Mouse (Mus musculus): Measurements from ENCODE around the gene Fgr. TPM values are rescaled to one million over a fixed set of nuclear protein-coding genes. Genes with fewer than 3 reads are reported as not detected.
A peak's percentile ranks its signal among the peaks of the same experiment; 100 is the strongest.

The Fgr gene
- polyA plus RNA-seq, 1 experiment from 2014 or later, result 0.11 TPM

- DNase-seq (ENCODE audit: extremely low spot score, low spot score), result no peak
- Histone ChIP-seq H3K4me3 (no peak overlapping the region), H3K9me3 (no peaks in the 10 kb centered on the region), H3K27ac (no peak overlapping the region), H3K27me3 (ENCODE audit: poor library complexity, severe bottlenecking) (peaks cover 56% of the 10 kb centered on the region), H3K4me1 (peaks cover 46% of the 10 kb centered on the region), H3K36me3 (replicated peaks) (no peaks in the 10 kb centered on the region)
- WGBS, result 58% methylated on average over 5 of the region's 5 CpGs
Observed at GRCm38 (mm10) chr4:132977597-132977996, 3.7 kb downstream of the Fgr start.

GRCm38 (mm10) chr4:132979186-132979585 lies 5.3 kb downstream of the Fgr start:
- peaks cover 45% of the 10 kb centered on the region for H3K4me1 ChIP-seq
- H3K27me3 ChIP-seq (ENCODE audit: poor library complexity, severe bottlenecking), result peaks cover 44% of the 10 kb centered on the region
- no peaks in the 10 kb centered on the region for H3K36me3 ChIP-seq (replicated peaks)
- no peak for DNase-seq (ENCODE audit: extremely low spot score, low spot score)
- H3K27ac ChIP-seq, result no peak overlapping the region
- 93% methylated on average over 2 of the region's 2 CpGs for WGBS
- H3K9me3 ChIP-seq, result no peaks in the 10 kb centered on the region
- H3K4me3 ChIP-seq, result no peak overlapping the region

GRCm38 (mm10) chr4:132981621-132982020 lies 7.7 kb downstream of the Fgr start:
- peaks cover 42% of the 10 kb centered on the region for H3K4me1 ChIP-seq
- WGBS, result 89% methylated on average over 6 of the region's 6 CpGs
- no peak overlapping the region for H3K4me3 ChIP-seq
- H3K9me3 ChIP-seq, result no peaks in the 10 kb centered on the region
- H3K27me3 ChIP-seq (ENCODE audit: poor library complexity, severe bottlenecking), result peaks cover 20% of the 10 kb centered on the region
- H3K27ac ChIP-seq, result 0 out of 2 replicates have a peak overlapping the region, but pooled peaks have one; percentile 2
- no peak for DNase-seq (ENCODE audit: extremely low spot score, low spot score)
- no peaks in the 10 kb centered on the region for H3K36me3 ChIP-seq (replicated peaks)

- no peaks in the 10 kb centered on the region for H3K36me3 ChIP-seq (replicated peaks)
Observed at GRCm38 (mm10) chr4:132982999-132983398, 9.1 kb downstream of the Fgr start.

GRCm38 (mm10) chr4:132983664-132984512 lies 10.0 kb downstream of the Fgr start:
- H3K9me3 ChIP-seq, result no peaks in the 10 kb centered on the region
- peak overlapping the region; percentile 84 for H3K27ac ChIP-seq
- peaks cover 13% of the 10 kb centered on the region; the same call in 1 of the 2 replicates for H3K27me3 ChIP-seq (ENCODE audit: poor library complexity, severe bottlenecking)
- WGBS, result 55% methylated on average over 6 of the region's 7 CpGs
- DNase-seq (ENCODE audit: extremely low spot score, low spot score), result peak; percentile 66
- no peak overlapping the region for H3K4me3 ChIP-seq
- H3K4me1 ChIP-seq, result peaks cover 32% of the 10 kb centered on the region
- no peaks in the 10 kb centered on the region for H3K36me3 ChIP-seq (replicated peaks)

More at GRCm38 (mm10) chr4:132982999-132983398, 9.1 kb downstream of the Fgr start:
- Histone ChIP-seq H3K9me3 (no peaks in the 10 kb centered on the region), H3K27me3 (ENCODE audit: poor library complexity, severe bottlenecking) (peaks cover 13% of the 10 kb centered on the region), H3K4me3 (no peak overlapping the region), H3K4me1 (peaks cover 32% of the 10 kb centered on the region), H3K27ac (peak overlapping the region; percentile 62)
- WGBS, result 79% methylated on average over 6 of the region's 6 CpGs
- no peak for DNase-seq (ENCODE audit: extremely low spot score, low spot score)

- Histone ChIP-seq H3K9me3 (no peaks in the 10 kb centered on the region), H3K4me1 (peaks cover 32% of the 10 kb centered on the region), H3K36me3 (replicated peaks) (no peaks in the 10 kb centered on the region), H3K4me3 (no peak overlapping the region), H3K27ac (no peak overlapping the region), H3K27me3 (ENCODE audit: poor library complexity, severe bottlenecking) (0 out of 2 replicates have a peak, but pooled peaks cover 6% of the 10 kb centered on the region)
- no peak for DNase-seq (ENCODE audit: extremely low spot score, low spot score)
- WGBS, result 89% methylated on average over 6 of the region's 6 CpGs
Observed at GRCm38 (mm10) chr4:132988581-132989355, 14.9 kb downstream of the Fgr start.

GRCm38 (mm10) chr4:132993553-132993952 lies 19.7 kb downstream of the Fgr start:
- Histone ChIP-seq H3K36me3 (replicated peaks) (no peaks in the 10 kb centered on the region), H3K9me3 (no peaks in the 10 kb centered on the region)
- 68% methylated on average over 4 of the region's 4 CpGs for WGBS

GRCm38 (mm10) chr4:132997469-132998237 lies 23.8 kb downstream of the Fgr start:
- H3K27ac ChIP-seq, result no peak overlapping the region
- no peaks in the 10 kb centered on the region for H3K27me3 ChIP-seq (ENCODE audit: poor library complexity, severe bottlenecking)
- H3K9me3 ChIP-seq, result no peaks in the 10 kb centered on the region
- peaks cover 20% of the 10 kb centered on the region for H3K4me1 ChIP-seq
- 49% methylated on average over 14 of the region's 14 CpGs for WGBS
- DNase-seq (ENCODE audit: extremely low spot score, low spot score), result no peak
- H3K36me3 ChIP-seq (replicated peaks), result no peaks in the 10 kb centered on the region
- no peak overlapping the region for H3K4me3 ChIP-seq

More at GRCm38 (mm10) chr4:132993553-132993952, 19.7 kb downstream of the Fgr start:
- Histone ChIP-seq H3K4me1 (peaks cover 17% of the 10 kb centered on the region), H3K4me3 (no peak overlapping the region), H3K27me3 (ENCODE audit: poor library complexity, severe bottlenecking) (no peaks in the 10 kb centered on the region), H3K27ac (no peak overlapping the region)
- DNase-seq (ENCODE audit: extremely low spot score, low spot score), result no peak

GRCm38 (mm10) chr4:133002896-133003295 lies 29.0 kb downstream of the Fgr start:
- no peaks in the 10 kb centered on the region for H3K9me3 ChIP-seq
- no peak for DNase-seq (ENCODE audit: extremely low spot score, low spot score)
- WGBS, result 66% methylated on average over 10 of the region's 10 CpGs

GRCm38 (mm10) chr4:133003316-133004018 lies 29.6 kb downstream of the Fgr start:
- DNase-seq (ENCODE audit: extremely low spot score, low spot score), result no peak
- peak overlapping the region; percentile 58 for H3K27ac ChIP-seq
- 33% methylated on average over 21 of the region's 21 CpGs for WGBS

More at GRCm38 (mm10) chr4:133002896-133003295, 29.0 kb downstream of the Fgr start:
- Histone ChIP-seq H3K4me1 (peaks cover 34% of the 10 kb centered on the region), H3K4me3 (no peak overlapping the region), H3K36me3 (replicated peaks) (no peaks in the 10 kb centered on the region), H3K27me3 (ENCODE audit: poor library complexity, severe bottlenecking) (peaks cover 14% of the 10 kb centered on the region), H3K27ac (peak overlapping the region; percentile 58)

GRCm38 (mm10) chr4:133005233-133005632 lies 31.3 kb downstream of the Fgr start:
- Histone ChIP-seq H3K9me3 (no peaks in the 10 kb centered on the region), H3K4me3 (no peak overlapping the region), H3K4me1 (peaks cover 56% of the 10 kb centered on the region), H3K27me3 (ENCODE audit: poor library complexity, severe bottlenecking) (peaks cover 24% of the 10 kb centered on the region), H3K36me3 (replicated peaks) (no peaks in the 10 kb centered on the region), H3K27ac (no peak overlapping the region)
- peak; percentile 69 for DNase-seq (ENCODE audit: extremely low spot score, low spot score)
- WGBS, result 6% methylated on average over 3 of the region's 3 CpGs

More at GRCm38 (mm10) chr4:133003316-133004018, 29.6 kb downstream of the Fgr start:
- Histone ChIP-seq H3K36me3 (replicated peaks) (no peaks in the 10 kb centered on the region), H3K27me3 (ENCODE audit: poor library complexity, severe bottlenecking) (peaks cover 14% of the 10 kb centered on the region), H3K4me3 (no peak overlapping the region), H3K4me1 (peaks cover 39% of the 10 kb centered on the region), H3K9me3 (no peaks in the 10 kb centered on the region)
